ENCODE assay signal across 19 mouse cellular contexts in the genomic region with DNA sequence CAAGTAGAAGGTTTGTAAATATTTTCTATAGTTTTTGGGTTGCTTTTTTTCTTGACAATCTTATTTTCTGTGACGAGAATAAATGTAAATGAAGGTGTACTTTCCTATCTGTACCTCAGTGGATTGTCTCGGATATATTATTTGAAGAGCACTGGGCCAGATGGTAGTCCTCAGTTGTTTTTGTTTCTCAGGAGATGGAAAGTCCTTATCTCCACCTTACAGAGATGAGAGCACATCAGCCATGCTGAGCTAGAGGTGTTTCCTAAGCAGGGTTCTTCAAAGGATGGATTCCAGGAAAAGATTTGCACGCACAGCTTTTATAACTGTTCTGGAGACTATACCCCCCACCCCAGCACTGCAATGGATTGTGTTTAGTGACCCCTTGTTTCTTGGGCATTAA.
"Had no signal": no experiment of that assay in that cellular context is flagged by ENCODE, and none has a peak within 500 bp of the region (broad histone marks: within the 10 kb centered on the region; RNA-seq: fewer than 3 reads in every experiment).

No protein-coding gene starts in this region.

- DNase-seq: lung, adult 18-20 months; lung, embryonic 14.5 days; lung, postnatal 10 days; lung, postnatal 4 days; midbrain, embryonic 14.5 days; retina, postnatal 1 day; right cerebral cortex, adult 18-20 months; right cerebral cortex, postnatal 25 days; right cerebral cortex, postnatal 4 days; spleen, adult 18-20 months; thymus, adult 18-20 months; thymus, postnatal 25 days; thymus, postnatal 4 days had no signal

- H3K4me1 ChIP-seq: midbrain, embryonic 10.5 days; midbrain, embryonic 12.5 days had no signal

- H3K27me3 ChIP-seq: midbrain, embryonic 12.5 days; neural tube, embryonic 13.5 days; neural tube, embryonic 15.5 days had no signal

- H3K27ac ChIP-seq: midbrain, embryonic 10.5 days; midbrain, embryonic 12.5 days; neural tube, embryonic 13.5 days; neural tube, embryonic 15.5 days had no signal

- H3K9ac ChIP-seq: lung, embryonic 14.5 days; midbrain, embryonic 12.5 days; neural tube, embryonic 13.5 days; neural tube, embryonic 15.5 days had no signal

- H3K4me2 ChIP-seq: lung, embryonic 14.5 days; midbrain, embryonic 12.5 days; neural tube, embryonic 13.5 days; neural tube, embryonic 15.5 days had no signal

- H3K9me3 ChIP-seq: midbrain, embryonic 10.5 days; midbrain, embryonic 12.5 days; neural tube, embryonic 13.5 days; neural tube, embryonic 15.5 days had no signal

- ATAC-seq: midbrain, embryonic 16.5 days had no signal

- H3K4me3 ChIP-seq: midbrain, embryonic 10.5 days; midbrain, embryonic 12.5 days; myocyte; neural tube, embryonic 13.5 days; neural tube, embryonic 15.5 days had no signal
